Mouse (Mus musculus): Measurements from ENCODE around the gene Cdk2ap2.

Gene Cdk2ap2

GRCm38 (mm10) chr19:4117006-4117405 lies 20.0 kb downstream of the Cdk2ap2 start:
- DNase-seq (ENCODE audit: low read depth): no peak

GRCm38 (mm10) chr19:4118350-4118749 lies 21.4 kb downstream of the Cdk2ap2 start:
- peak; percentile 39 for DNase-seq (ENCODE audit: low read depth)

GRCm38 (mm10) chr19:4119716-4120487 lies 22.9 kb downstream of the Cdk2ap2 start:
- DNase-seq (ENCODE audit: low read depth): peak; percentile 94

GRCm38 (mm10) chr19:4120496-4120895 lies 23.5 kb downstream of the Cdk2ap2 start:
- DNase-seq (ENCODE audit: low read depth): no peak

GRCm38 (mm10) chr19:4121097-4121805 lies 24.3 kb downstream of the Cdk2ap2 start:
- peak; percentile 99 for DNase-seq (ENCODE audit: low read depth)

GRCm38 (mm10) chr19:4121896-4122295 lies 24.9 kb downstream of the Cdk2ap2 start:
- peak; percentile 57 for DNase-seq (ENCODE audit: low read depth)

GRCm38 (mm10) chr19:4122411-4123370 lies 25.7 kb downstream of the Cdk2ap2 start:
- peak; percentile 52 for DNase-seq (ENCODE audit: low read depth)

- DNase-seq (ENCODE audit: low read depth): no peak
These were observed 27.4 kb downstream of the Cdk2ap2 start for GRCm38 (mm10) chr19:4124432-4124831.

- peak; percentile 53 for DNase-seq (ENCODE audit: low read depth)
These were observed 28.3 kb downstream of the Cdk2ap2 start for GRCm38 (mm10) chr19:4125268-4125667.

- DNase-seq (ENCODE audit: low read depth): peak; percentile 98
These were observed 29.0 kb downstream of the Cdk2ap2 start, which contains the start of gene Aip for GRCm38 (mm10) chr19:4125741-4126696. Gene Aip (minus strand): TSS chr19:4125858.

GRCm38 (mm10) chr19:4126759-4127495 lies 29.9 kb downstream of the Cdk2ap2 start:
- peak; percentile 53 for DNase-seq (ENCODE audit: low read depth)

- no peak for DNase-seq (ENCODE audit: low read depth)
These were observed 32.5 kb downstream of the Cdk2ap2 start for GRCm38 (mm10) chr19:4129462-4129861.

GRCm38 (mm10) chr19:4130106-4130505 lies 33.1 kb downstream of the Cdk2ap2 start:
- DNase-seq (ENCODE audit: low read depth): no peak

- no peak for DNase-seq (ENCODE audit: low read depth)
These were observed 34.1 kb downstream of the Cdk2ap2 start for GRCm38 (mm10) chr19:4131075-4131474.

- DNase-seq (ENCODE audit: low read depth): no peak
These were observed 34.8 kb downstream of the Cdk2ap2 start for GRCm38 (mm10) chr19:4131768-4132167.

- DNase-seq (ENCODE audit: low read depth): no peak
These were observed 37.4 kb downstream of the Cdk2ap2 start for GRCm38 (mm10) chr19:4134354-4134753.

- peak; percentile 61 for DNase-seq (ENCODE audit: low read depth)
These were observed 38.4 kb downstream of the Cdk2ap2 start for GRCm38 (mm10) chr19:4135229-4135962.

- peak; percentile 76 for DNase-seq (ENCODE audit: low read depth)
These were observed 39.0 kb downstream of the Cdk2ap2 start for GRCm38 (mm10) chr19:4135963-4136345.

GRCm38 (mm10) chr19:4136463-4136862 lies 39.5 kb downstream of the Cdk2ap2 start:
- DNase-seq (ENCODE audit: low read depth): peak; percentile 72

Measured in induced T-regulatory cell, adult 2 months (primary cell).